Mouse (Mus musculus) lung, adult 2 months (tissue): ENCODE data around the gene Psmb2.

Experiments
- CTCF ChIP-seq: fragments of 200-500 bp; IDR thresholded peaks from 2 replicates; pipeline ENCODE4 v1.5.1; 2011; ENCODE audit warnings: mild to moderate bottlenecking, low read length, control low read depth; ENCODE audit not compliant: insufficient read depth
- POLR2A ChIP-seq: fragments of 200-500 bp; IDR thresholded peaks from 2 replicates; pipeline ENCODE4 v1.6.1; 2011; ENCODE audit warnings: low read depth, mild to moderate bottlenecking, control low read depth, low read length, borderline replicate concordance; ENCODE audit errors: extremely low read depth

DNA sequence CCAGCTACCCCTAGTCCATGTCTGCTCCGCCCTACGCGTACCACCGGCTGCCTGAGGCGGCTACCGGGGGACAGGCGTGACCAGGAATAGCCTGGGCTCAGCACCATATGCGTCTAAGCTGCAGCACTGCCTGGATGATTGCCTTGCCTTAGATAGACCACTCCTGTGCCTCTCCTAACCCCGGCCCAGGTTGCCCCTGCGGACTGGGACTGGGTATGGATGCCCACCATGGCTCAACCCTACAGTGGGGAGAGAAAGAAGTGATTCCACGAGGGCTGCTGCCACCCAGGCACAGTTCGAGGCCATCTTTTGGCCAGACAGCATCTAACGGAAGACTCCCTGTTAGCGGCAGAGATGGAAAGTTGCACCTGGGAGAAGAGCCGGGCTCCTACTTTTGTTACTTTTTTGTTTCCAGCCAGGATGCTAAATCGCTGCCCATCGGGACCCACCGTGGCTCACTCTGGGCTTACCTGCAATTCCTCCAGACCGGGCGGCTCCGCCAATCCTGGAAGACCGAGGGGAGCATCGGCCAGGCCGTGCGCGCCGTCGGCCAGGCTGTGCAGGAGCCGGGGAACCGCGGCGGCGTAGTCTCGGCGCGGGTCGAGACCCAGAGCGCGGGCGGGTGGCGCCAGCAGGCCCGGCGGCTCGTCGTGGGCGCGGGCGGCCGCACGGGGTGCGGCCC, 57.4 kb downstream of the Psmb2 start:
- TF ChIP-seq CTCF (no peak), POLR2A (no peak)
